Mouse (Mus musculus): ENCODE results near the gene Isyna1.

The Isyna1 gene

DNA sequence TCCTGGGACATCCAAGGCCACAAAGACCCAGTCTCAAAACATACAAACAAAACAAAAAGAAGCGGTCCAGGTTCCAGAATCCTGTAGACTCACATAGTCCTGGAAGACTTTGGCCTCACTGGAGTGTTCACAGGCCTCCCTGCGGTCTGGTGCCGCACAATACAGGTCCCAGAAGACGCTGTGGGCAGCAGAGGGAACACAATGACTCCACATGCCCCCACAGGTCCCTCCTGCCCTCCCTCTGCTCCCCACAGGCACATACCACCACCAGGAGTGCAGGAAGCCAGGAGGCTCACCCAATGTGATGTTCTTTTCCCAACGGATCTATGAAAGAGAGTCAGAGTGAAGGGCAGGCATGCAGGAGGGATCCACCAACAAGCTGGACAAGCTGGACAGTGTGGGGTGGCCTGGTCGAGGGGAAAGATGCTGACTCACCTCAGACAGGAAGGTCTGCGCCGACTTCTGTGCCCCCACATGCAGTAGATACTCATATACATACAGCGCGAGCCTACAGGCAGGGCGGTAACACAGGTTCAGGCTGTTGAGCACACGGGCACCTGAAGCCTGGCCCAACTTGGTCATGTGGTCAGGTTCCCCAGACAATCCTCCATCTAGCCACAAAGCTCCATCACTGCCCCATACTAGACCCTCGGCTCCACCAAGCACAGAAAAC lies 8.1 kb downstream of the Isyna1 start:
- no peak for DNase-seq (ENCODE audit: extremely low read depth, low read depth)

DNA sequence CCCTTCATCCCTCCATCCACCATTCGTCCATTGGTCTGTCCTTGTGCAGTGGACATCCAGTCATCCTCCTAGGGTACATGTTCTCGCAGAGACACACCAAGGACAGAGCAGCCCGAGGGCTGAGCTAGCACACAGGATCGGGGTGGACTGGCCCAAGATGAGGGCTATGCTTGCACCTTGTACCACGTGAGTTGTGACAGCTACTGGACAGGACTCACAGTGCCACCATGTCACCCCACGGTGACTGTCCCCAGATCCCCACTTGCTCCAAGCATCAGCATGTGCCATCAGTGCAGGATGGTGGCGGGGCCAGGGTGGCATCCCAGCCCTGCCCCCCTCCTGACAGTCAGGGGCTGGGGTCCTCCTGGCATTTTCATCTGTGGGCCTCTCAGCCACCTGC lies 10.4 kb downstream of the Isyna1 start:
- DNase-seq (ENCODE audit: extremely low read depth, low read depth) = no peak

DNA sequence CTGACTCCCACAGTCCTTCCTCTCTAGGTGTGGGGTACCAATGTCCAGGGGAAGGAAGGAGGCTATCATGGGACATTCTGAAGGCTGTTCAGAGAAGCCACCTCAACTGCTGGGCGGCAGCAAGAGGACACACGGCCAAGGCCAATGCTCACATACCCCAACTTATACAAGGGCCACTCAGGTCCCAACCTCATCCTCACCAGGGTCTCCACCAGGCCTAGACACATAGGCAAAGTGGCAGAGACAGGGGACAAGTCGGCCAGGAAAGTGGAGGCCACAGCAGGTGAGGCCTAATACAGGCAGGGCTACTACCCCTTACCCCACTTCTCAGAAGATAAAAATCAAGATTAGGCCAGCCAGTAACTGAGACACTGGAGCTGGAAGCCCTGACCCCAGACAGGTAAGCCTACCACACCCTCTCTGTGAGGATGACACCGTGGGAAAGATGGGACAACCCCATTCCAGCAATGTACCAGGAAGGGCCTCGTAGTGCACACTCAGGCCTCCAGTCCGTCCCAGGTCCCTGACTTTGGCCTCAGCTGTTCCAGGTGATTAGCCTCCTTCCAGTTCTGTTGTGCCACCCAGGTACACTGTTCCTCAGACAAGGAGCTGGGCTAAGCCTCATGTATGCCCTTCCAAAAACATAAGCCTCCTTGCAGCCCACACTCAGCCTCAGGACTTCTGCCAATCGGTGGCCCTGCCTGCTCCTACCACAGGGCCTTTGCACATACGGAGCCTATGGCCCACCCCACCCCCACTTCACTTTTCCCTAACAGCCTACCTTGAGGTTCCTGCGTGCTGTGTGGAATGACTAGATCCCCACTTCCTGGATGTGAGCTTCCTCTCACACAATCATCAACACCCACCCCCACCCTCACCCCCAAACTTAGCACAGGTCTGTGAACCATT lies 12.0 kb downstream of the Isyna1 start:
- DNase-seq (ENCODE audit: extremely low read depth, low read depth) = no peak

DNA sequence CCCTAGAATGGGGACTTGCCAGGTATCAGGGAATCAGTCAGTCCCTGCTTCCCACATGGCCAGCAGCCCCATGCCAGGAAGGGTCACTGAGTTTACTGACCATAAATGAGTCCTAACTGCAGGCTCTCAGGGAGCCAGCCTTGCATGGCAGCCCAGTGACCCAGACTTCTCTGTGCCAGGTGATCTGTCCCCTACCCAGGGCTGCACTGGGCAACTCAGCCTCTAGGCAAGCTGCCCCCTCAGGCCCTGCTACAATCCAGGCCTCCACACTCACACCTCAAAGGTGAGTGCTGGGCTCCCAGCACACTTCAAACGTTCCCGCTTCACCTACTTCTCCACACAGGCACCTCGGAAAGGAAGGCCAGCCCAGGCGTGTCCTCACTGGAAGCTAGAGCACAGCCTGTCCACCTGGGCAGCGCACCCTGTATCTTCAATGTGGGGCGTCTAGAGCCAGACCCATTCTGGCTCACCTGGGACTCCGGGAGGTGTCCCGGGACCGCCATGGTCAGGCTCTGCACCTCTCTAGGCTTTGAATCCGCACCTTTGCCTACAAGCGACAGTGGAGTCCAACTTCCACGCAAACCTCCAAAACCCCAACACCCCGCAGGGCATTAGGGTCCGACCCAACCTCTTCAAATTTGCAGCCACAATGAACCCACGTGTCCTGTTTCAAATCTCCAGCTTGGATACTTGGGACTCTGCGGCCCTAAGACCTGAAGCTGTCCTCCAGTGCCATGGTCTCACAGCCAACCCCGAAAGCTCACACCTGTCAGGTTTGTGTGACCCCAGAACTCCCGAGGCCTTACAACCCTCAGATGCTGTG lies 12.8 kb downstream of the Isyna1 start:
- DNase-seq (ENCODE audit: extremely low read depth, low read depth) = no peak

DNA sequence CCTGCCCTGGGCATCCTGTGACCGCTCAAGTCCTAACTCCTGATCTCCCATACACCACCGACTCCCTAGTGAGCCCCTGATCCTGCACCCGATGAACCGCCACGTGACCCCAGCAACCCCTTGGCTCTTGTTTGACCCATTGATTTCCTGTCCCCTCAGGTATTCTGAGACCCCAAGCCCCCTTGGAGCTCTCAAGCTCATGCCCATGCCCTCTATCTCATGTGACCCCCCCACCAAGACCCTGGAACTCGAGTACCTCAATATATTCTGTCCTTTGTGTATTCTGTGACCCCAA lies 13.4 kb downstream of the Isyna1 start:
- DNase-seq (ENCODE audit: extremely low read depth, low read depth) = no peak

DNA sequence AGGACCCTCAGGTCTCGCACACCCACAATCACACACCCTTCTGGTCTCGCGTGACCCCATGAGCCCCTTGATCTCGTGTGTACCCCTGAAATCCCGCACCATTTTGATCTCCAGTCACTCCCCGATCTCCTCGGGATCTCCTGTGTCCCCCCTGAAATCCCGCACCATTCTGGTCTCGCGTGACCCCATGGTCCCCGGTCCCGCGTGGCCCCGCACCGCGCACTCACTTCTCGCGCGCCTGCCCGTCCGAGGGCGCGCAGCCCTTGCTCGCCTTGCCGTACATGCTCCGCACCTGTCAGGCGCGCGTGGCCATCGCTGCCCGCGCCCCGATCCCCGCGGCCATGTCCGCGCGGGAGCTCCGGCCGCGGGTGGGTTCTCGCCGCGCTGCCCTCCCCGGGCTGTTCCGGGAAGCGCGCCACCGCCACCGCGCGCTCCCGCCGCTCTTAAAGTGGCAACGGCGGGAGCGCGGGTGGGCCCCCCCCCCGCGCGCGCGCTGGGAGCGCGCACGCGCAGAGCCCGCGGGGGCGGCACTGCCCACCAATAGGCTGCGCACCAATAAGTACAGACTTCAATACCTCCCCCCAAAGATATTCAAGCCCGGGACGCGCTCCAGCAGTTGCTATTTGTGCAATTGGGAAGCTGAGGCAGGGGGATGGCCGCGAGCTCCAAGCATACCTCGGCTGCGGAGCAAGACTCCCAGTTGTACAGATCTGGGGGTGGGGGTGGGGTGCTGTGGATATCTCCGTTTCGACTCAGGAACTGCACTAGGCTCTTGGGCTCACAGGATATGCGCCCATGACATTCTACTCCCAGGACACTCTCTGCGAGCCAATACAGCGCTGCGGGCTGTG lies 13.9 kb downstream of the Isyna1 start:
- no peak for DNase-seq (ENCODE audit: extremely low read depth, low read depth)

DNA sequence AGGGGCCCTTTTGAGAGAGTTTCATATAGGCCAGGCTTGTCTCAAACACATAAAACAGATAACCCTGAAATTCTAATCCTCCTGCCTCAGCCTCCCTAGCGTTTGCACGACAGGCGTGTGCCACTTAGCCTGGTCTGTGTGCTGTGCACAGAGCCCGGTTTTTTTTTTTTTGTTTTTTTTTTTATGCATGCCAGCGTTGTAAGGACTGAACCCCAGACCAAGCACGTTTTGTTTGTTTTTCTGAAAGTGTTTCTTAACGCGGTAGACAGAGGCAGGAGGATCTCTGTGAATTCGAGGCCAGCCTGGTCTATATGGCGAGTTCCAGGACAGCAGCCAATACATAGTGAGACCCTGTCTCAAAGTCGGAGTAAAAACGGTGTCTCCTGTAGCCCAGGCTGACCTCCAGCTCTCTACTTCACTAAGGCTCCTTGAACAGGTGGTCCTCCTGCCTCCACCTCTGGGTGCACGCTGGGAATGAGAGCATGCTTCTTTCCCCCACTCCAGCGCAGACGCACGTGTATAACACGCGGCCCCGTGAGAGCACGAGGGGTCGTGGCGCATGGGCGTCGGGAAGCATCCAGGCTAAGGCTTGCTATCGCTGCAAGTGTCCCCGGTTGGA lies 14.7 kb downstream of the Isyna1 start, which contains the start of gene Ssbp4:
Gene Ssbp4 (minus strand): TSS at position 124 of the 619 bp plus-strand sequence.
- no peak for DNase-seq (ENCODE audit: extremely low read depth, low read depth)

DNA sequence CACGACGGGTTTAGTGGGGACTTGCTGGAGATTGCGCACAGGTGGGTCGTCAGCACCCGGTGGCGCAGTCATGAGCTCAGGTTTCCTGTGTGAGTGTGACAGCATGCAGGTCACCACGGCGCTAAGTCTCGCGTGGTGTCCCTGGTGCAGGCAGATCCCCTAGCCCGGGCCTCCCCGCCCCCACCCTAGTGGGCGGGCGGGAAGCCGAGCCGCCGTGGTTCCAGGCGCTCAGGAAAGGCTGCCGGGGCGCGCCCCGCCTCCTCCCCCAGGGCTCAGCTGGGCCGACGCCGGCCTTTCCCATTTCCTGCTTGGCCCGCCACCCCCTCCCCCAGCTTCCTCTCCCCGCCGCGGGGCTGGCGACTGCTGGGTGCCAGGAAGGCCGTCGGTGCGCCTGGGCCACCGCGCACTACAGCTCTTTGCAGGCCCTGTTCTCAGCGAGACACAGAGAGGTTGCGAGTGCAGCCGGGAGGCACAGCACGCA lies 15.2 kb downstream of the Isyna1 start:
- DNase-seq (ENCODE audit: extremely low read depth, low read depth) = no peak

DNA sequence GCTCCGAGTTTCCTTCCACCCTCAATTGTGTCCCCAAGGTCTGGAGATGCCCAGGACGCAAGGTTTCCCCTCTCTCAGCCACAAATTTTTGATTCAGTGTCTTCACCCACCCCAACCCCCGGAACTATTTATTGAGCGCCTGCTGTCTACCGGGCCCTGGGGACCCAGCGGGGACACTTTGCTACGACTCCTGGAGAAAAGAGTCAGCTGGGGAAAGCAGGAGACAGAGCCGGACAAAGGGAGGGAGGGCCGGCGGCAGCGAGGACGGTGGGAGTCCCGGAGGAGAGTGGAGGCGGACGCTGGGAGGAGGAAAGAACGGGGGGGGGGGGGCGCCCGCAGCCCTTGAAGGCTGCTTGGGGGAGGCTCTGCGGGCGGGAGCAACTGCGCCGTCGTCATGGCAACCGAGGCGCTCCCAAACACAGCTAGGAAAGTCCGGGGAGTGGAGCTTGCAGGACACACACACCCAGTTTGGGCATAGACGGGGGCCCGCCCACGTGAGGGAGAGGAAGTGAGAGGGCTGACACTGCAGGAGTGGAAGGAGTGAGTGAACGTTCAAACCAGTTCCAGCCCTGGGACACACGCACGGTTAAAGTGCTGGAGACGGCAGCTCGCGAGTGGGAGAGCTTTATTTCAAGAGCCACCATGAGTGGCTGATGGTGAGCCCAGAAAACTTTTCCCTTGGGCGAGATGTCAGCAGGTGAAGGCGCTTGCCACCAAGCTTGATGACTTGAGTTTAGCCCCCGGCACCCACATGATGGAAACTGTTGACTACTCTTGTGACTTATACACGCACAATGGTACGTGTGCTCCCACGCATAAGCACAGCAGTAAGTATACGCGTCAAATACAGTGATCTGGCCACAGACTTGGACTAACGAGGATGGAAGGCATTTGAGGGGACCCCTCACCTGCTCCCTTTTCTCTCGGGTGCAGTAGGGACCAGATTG lies 15.9 kb downstream of the Isyna1 start:
- peak; percentile 89 for DNase-seq (ENCODE audit: extremely low read depth, low read depth)

DNA sequence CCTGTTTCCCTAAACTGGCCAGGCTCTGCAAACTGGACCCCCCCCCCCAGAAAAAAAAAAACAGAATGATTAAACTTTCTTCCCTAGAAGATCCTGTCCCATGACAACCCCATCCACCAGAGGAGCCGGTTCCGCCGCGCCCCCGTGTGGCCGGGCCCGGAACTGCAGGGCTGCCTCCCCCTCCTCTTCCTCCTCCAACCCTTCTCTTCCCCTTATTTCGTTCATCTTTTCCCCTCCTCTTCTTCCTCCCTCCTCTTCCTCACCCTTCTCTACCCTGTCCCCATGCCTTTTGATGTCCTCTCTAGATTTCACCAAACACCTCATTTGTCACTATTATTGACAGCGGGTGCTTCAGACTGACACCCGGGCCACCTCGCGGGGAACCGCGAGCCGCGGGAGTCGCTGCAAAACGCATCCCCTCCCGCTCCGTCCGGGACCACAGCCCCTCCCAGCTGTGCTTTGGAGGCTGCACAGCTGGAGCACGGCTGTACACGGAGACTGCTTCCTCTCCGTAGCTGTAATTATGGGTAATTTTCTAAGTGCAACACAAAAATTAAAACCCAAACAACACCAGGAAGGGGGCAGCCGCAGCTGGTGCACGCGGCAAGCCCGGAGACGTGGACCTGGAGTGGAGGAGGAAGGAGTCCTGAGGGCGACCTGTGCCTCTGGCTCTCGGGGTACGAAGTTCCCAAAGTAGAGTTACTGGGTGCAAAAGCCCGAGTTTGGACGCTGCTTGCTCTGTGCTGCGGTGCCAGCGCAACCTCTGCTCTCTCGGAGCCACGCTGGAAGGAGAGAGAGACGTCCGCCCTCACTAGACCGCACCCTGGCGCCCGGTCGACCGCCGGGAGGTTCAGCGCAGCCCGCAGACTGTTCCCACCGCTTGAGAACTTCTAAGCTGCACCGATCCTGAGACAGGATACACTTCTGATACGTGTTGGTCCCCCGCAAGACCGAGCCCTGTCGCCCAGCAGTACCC lies 16.9 kb downstream of the Isyna1 start:
- no peak for DNase-seq (ENCODE audit: extremely low read depth, low read depth)

DNA sequence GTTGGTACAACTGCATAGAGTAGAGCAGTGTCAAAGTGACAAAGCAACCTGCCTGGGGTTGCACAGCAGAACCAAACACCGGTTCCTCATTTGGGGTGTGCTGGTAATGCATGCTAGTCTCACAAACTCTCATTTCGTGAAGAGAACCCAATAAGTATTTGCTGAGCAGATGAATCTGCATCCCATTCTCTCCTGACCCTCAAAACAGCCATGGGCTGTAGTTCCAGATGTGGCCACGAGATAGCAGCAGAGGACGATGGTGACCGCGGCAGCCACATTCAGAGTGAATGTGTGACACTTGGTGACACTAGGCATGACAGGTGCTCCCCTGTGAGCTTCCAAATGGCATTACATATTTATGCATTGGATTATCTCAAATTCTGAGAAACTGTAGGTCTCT lies 17.7 kb downstream of the Isyna1 start:
- DNase-seq (ENCODE audit: extremely low read depth, low read depth) = peak; percentile 80

DNA sequence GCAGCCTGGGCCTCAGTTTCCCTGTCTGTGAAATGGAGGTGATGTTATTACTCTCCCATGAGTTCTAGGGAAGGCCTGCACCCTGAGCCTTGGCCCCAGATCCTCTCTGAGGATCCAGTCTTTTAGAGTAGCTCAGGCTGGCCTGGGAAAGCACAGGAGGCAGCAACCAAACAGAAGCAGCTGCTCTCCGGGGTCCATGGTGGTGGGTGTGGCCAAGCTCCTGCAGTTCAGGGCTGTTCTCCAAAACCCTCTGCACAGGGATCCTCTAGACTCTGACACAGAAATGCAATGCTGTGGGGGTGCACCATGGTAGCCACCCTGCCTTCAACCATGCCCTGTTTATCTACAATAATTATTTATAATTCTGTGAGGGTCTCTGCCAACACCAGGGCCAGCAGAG lies 19.6 kb downstream of the Isyna1 start:
- no peak for DNase-seq (ENCODE audit: extremely low read depth, low read depth)

DNA sequence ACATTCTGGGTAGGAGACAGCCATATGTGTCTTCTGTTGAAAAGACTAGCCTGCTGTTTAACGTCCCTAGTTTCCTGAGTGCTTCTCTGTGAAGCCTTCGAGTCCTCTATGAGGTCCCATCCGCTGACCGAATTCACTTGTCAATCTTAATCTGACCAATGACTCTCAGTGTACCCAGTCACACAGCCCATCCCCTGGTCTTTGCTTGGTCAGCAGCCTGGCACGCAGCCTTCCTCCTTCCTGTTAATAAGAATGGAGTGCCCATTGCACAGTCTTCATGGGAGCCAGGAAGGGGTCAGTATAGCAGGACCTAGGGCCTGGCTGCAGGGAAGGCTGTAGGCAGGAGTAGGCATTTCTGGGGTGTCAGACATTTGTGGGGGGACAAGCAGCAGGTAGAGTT lies 20.3 kb downstream of the Isyna1 start:
- no peak for DNase-seq (ENCODE audit: extremely low read depth, low read depth)

DNA sequence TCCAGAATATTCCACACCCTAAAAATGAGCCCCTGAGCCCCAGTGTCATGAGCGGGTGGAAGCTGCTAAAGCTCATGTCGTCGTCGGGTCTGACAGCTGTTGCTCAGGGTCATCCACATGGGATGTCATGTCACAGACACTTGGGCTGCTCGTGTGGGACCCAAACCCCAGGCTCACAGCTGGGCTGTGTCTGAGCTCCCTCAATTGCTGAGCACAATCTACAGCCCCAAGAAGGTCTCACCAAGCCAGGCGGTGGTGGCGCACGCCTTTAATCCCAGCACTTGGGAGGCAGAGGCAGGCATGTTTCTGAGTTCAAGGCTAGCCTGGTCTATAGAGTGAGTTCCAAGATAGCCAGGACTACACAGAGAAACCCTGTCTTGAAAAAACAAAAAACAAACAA lies 21.1 kb downstream of the Isyna1 start:
- no peak for DNase-seq (ENCODE audit: extremely low read depth, low read depth)

DNA sequence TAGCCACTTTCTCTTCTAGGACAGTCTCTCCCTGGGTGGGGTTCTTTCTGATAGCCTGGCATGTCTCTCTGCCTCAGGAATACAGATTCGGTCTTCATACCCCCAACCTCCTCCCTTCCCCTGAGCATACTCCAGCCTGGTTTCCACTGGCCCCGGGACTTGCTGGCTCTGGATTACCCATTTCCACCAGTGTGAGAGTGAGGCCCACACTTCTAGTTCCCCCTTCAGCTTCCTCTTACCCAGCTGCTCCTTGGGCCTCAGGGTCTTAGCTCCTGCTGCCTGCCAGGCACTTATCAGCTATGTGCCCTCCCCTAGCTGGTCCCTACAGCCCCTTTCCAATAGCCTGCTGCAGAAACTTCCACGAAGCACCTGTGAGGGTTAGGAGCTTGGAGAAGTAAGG lies 21.7 kb downstream of the Isyna1 start, which contains the start of gene Lrrc25:
Gene Lrrc25 (plus strand): TSS at position 262 of the 400 bp plus-strand sequence.
- DNase-seq (ENCODE audit: extremely low read depth, low read depth) = no peak

DNA sequence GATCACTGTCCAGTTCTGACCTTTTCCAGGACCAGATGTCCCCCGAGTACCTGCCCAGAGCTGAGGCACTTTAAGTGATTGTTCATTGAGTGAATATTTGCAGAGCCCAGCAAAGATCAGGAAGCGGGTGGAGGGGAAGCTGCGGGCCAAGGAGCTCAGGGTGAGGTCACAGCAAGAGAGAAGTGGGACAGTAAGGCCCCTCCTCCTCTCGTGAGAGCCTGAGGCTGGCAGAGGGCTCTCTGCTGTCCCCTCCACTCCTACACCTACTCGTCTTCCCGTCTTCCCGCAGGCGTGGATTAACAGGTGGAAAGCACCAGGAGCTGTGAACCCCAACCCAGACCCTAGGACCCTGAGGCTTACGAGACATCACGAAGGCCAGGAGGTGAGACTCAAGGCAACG lies 22.5 kb downstream of the Isyna1 start:
- no peak for DNase-seq (ENCODE audit: extremely low read depth, low read depth)

DNA sequence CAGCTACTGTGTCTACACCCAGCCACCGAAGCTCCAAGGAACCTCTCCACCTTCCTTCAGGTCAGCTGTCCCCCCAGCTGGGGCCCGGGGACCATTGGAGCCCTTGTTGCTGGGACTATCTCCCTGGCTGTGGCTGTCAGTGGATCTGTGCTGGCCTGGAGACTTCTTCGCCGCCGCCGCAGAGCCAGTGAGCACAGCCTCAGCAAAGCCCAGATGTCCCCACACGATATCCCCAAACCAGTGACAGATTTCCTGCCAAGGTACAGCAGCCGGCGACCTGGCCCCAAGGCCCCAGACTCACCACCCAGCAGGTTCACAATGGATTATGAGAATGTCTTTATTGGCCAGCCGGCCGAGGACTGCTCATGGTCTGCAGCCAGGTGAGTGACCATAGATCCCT lies 23.8 kb downstream of the Isyna1 start:
- DNase-seq (ENCODE audit: extremely low read depth, low read depth) = no peak

DNA sequence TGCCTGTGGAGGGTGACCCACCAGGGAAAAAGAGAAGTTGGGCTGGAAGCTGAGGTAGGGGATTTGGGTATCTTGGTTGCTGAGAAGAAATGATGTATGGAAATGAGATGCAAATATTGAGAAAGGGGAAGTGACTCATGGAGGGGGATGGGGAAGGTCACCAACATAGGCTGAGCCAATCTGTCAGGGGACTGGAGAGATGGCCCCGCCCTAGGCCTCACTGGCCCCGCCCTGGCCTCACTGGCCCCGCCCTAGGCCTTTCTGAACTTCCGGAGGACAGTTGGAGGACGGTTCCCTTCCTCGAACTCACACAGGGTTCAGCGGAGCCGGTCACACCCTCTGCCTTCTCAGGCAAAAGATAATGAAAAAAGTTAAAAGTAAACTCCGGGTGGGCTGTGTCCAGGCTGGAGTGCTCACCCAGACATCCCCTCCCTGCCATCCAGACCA lies 24.7 kb downstream of the Isyna1 start:
- peak; percentile 99 for DNase-seq (ENCODE audit: extremely low read depth, low read depth)
